Mouse (Mus musculus) ES-Bruce4 (cell line): ENCODE data around the gene Cdc42ep1.

Source experiments
- CTCF ChIP-seq: IDR thresholded peaks from one replicate; pipeline ENCODE4 v1.8.1; 2011; ENCODE audit warnings: low read depth, low read length
- EP300 ChIP-seq: IDR thresholded peaks from 2 replicates; pipeline ENCODE4 v1.6.1; 2011; ENCODE audit warnings: low read depth, low read length; ENCODE audit not compliant: insufficient read depth
- POLR2A ChIP-seq: IDR thresholded peaks from one replicate; pipeline ENCODE4 v1.8.1; 2011; ENCODE audit warnings: low read length; ENCODE audit not compliant: insufficient read depth

GRCm38 (mm10) chr15:78869775-78870174 lies 27.4 kb downstream of the Cdc42ep1 start:
- TF ChIP-seq CTCF (peak; percentile 50), EP300 (no peak), POLR2A (no peak)
